Mouse (Mus musculus): ENCODE results near the gene Spry2.

DNA sequence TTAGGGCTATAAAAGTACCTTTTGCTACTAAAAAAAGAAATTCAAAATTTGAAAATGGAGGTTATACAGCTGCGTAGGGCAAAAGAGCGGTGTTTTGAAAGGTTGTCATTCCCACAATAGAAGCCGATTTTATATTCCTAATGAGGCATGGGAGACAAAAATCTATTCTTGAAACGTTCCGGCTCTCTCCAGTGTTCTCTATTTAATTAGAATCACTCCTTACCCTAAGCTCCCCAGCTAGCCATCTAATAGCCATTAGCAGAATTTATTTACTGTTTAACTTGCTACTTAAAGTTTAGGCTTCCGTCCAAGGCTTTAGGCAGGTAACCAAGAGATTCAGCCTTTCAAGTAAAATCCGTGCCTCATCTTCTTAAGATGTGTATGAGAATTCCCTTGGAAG lies 20.2 kb downstream of the Spry2 start:
- TF ChIP-seq CTCF (IDR thresholded peaks at IDR 0.05; ENCODE audit: low read depth) (no peak), EP300 (IDR thresholded peaks at IDR 0.05; ENCODE audit: low read depth) (no peak)

All from liver, embryonic 14.5 days (tissue).